Mouse (Mus musculus) myocyte (in vitro differentiated cells): ENCODE measurements around the gene Olfr519.

ENCODE experiments used
- E2F4 ChIP-seq: IDR thresholded peaks from one replicate; pipeline ENCODE4 v1.6.1; 2011; ENCODE audit warnings: mild to moderate bottlenecking, control low read depth, moderate library complexity; ENCODE audit not compliant: insufficient read depth
- MYOG ChIP-seq, 3 experiments: IDR thresholded peaks; one replicate each; pipeline ENCODE4 v1.6.1; 2011; ENCODE audit warnings: control low read depth in 2 of 3, low read depth in 2 of 3, mild to moderate bottlenecking in 2 of 3; ENCODE audit not compliant: insufficient read length in 2 of 3, control insufficient read depth in 1 of 3, insufficient read depth in 1 of 3
- POLR2A ChIP-seq: IDR thresholded peaks from one replicate; pipeline ENCODE4 v1.6.1; 2011; ENCODE audit warnings: low read depth, mild to moderate bottlenecking, control low read depth, moderate library complexity; ENCODE audit not compliant: insufficient read length
- POLR2AphosphoS2 ChIP-seq: IDR thresholded peaks from one replicate; pipeline ENCODE4 v1.6.1; 2011; ENCODE audit warnings: low read depth, control low read depth; ENCODE audit not compliant: insufficient read length
- REST ChIP-seq: IDR thresholded peaks from one replicate; pipeline ENCODE4 v1.6.1; 2011; ENCODE audit warnings: mild to moderate bottlenecking, control low read depth, moderate library complexity; ENCODE audit not compliant: insufficient read depth, insufficient read length
- TCF12 ChIP-seq: IDR thresholded peaks from one replicate; pipeline ENCODE4 v1.6.1; 2011; ENCODE audit warnings: mild to moderate bottlenecking, control low read depth; ENCODE audit not compliant: poor library complexity, insufficient read depth, severe bottlenecking
- USF1 ChIP-seq: IDR thresholded peaks from one replicate; pipeline ENCODE4 v1.6.1; 2011; ENCODE audit warnings: low read depth, mild to moderate bottlenecking, control low read depth, moderate library complexity

DNA sequence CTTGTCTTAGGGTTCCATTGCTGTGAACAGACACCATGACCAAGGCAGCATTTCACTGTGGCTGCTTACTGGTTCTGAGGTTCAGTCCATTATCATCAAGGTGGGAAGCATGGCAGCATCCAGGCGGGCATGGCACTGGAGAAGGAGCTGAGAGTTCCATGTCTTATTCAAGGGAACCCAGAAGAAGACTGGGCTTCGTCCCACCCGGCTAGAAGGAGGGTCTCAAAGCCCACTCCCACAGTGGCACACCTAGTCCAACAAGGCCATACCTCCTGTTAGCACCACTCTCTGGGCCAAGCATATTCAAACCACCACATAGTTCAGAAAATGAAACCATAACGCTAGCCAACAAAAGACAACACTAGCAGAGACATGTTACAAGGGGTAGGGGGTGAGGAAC is 42.4 kb upstream of the Olfr519 start:
- TF ChIP-seq POLR2A (no peak), TCF12 (no peak), USF1 (no peak), E2F4 (no peak), MYOG (IDR thresholded peaks at IDR 0.05; ENCODE audit: control insufficient read depth in 1 of 3, insufficient read depth in 1 of 3, insufficient read length in 2 of 3, low read depth in 2 of 3) (no peak), REST (no peak), POLR2AphosphoS2 (no peak)
